Mouse (Mus musculus): ENCODE results near the gene Mxi1. TPM values are rescaled to one million over a fixed set of nuclear protein-coding genes. Genes with fewer than 3 reads are reported as not detected.

Mxi1 gene
- polyA plus RNA-seq, 1 experiment, result 17.5 TPM

GRCm38 (mm10) chr19:53299829-53300181 lies 10.5 kb upstream of the Mxi1 start:
- Histone ChIP-seq H3K4me3 (ENCODE audit: insufficient read depth, low read length) (no peak overlapping the region), H3K27ac (ENCODE audit: insufficient read depth, low read length) (no peak overlapping the region), H3K4me1 (ENCODE audit: control insufficient read depth, insufficient read depth, low read length) (no peaks in the 10 kb centered on the region)
- TF ChIP-seq CTCF (IDR thresholded peaks at IDR 0.05; ENCODE audit: borderline replicate concordance, insufficient read depth, low read length), result no peak
- TF ChIP-seq POLR2A (IDR thresholded peaks at IDR 0.05; ENCODE audit: low read depth, low read length), result no peak

DNA sequence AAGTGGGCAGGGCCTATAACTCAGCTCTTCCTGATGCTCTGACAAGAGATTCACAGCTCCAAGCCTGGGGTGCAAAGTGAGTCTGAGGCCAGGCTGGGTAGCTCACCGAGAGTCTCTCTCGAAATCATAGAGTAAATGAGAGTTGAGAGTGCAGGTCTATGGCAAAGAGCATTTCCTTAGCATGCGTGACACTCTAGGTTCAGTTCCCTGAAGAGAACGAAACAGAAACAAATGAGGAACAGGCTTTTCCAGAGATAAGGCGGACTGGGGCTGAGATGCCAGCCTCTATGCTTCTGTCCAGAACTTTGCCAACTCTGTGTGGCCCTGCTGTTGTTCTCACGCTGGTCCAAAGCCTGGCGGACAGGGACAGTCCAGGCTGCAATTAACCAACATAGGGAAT lies 6.9 kb upstream of the Mxi1 start:
- TF ChIP-seq POLR2A (IDR thresholded peaks at IDR 0.05; ENCODE audit: low read depth, low read length), result no peak
- no peak for TF ChIP-seq CTCF (IDR thresholded peaks at IDR 0.05; ENCODE audit: borderline replicate concordance, insufficient read depth, low read length)
- no peak overlapping the region for H3K4me3 ChIP-seq (ENCODE audit: insufficient read depth, low read length)
- no peaks in the 10 kb centered on the region for H3K4me1 ChIP-seq (ENCODE audit: control insufficient read depth, insufficient read depth, low read length)
- no peak overlapping the region for H3K27ac ChIP-seq (ENCODE audit: insufficient read depth, low read length)

GRCm38 (mm10) chr19:53305621-53306020 lies 4.7 kb upstream of the Mxi1 start:
- H3K4me3 ChIP-seq (ENCODE audit: insufficient read depth, low read length), result no peak overlapping the region
- no peak overlapping the region for H3K27ac ChIP-seq (ENCODE audit: insufficient read depth, low read length)
- H3K4me1 ChIP-seq (ENCODE audit: control insufficient read depth, insufficient read depth, low read length), result no peaks in the 10 kb centered on the region
- TF ChIP-seq CTCF (IDR thresholded peaks at IDR 0.05; ENCODE audit: borderline replicate concordance, insufficient read depth, low read length) (no peak), POLR2A (IDR thresholded peaks at IDR 0.05; ENCODE audit: low read depth, low read length) (no peak)

DNA sequence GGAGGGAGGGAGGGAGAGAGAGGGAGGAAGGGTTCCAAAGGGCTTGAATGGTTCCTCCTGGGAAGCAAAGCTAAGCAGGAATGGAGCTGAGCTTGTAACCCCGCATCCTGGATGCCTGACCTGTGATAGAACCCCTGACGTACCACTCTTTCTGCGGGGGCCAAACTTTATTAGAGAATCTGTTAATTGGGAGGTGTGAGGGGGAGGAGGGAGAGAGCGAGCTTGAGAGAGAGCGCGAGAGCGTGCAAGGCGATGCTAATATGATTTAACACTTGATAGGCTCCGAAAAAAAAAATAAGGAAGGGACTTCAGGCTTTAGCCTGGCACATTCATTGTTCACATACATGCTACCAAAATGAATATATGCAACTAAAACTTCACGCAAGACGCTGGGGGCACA lies 3.6 kb upstream of the Mxi1 start:
- no peak for TF ChIP-seq POLR2A (IDR thresholded peaks at IDR 0.05; ENCODE audit: low read depth, low read length)
- no peak for TF ChIP-seq CTCF (IDR thresholded peaks at IDR 0.05; ENCODE audit: borderline replicate concordance, insufficient read depth, low read length)
- no peaks in the 10 kb centered on the region for H3K4me1 ChIP-seq (ENCODE audit: control insufficient read depth, insufficient read depth, low read length)
- no peak overlapping the region for H3K27ac ChIP-seq (ENCODE audit: insufficient read depth, low read length)
- no peak overlapping the region for H3K4me3 ChIP-seq (ENCODE audit: insufficient read depth, low read length)

DNA sequence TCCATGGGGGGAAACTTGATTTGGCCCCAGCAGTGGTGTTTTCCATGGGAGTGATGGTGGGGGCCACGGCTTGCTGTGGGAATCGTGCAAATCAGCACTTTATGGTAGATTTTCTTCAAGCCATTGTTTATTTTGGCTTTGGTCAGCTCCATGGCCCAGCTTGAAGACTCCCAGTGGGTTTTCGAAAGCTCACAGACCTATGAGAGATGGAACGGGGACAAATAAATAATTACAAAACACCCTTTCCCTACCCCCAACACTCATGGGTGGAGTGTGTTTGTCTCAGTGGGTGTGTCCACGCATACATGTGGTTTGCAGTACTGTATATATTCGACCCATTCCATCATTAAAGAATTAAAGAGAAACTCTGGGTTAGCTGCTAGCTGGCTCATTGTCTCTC lies 3.1 kb upstream of the Mxi1 start:
- Histone ChIP-seq H3K4me1 (ENCODE audit: control insufficient read depth, insufficient read depth, low read length) (no peaks in the 10 kb centered on the region), H3K4me3 (ENCODE audit: insufficient read depth, low read length) (no peak overlapping the region), H3K27ac (ENCODE audit: insufficient read depth, low read length) (no peak overlapping the region)
- TF ChIP-seq CTCF (IDR thresholded peaks at IDR 0.05; ENCODE audit: borderline replicate concordance, insufficient read depth, low read length), result no peak
- TF ChIP-seq POLR2A (IDR thresholded peaks at IDR 0.05; ENCODE audit: low read depth, low read length), result no peak

DNA sequence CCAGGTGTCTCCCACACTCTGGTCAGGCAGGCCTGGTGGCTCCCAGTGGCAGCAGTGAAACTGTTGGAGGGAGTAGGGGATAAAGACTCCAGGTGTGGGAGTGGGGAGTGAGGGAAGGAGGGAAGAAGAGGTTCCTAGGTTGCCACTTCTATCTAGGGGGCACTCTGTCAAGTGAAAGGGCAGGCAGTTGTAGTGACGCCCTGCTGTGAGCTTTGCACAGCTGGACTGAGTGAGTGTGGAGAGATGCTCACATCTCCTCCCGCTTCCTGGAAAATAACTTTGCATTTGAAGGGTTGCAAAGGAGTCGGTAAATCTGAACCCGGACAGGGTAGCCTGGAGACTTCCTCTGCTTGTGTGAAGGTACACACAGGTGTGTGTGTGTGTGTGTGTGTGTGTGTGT lies 687 bp upstream of the Mxi1 start:
- no peak for TF ChIP-seq CTCF (IDR thresholded peaks at IDR 0.05; ENCODE audit: borderline replicate concordance, insufficient read depth, low read length)
- no peak for TF ChIP-seq POLR2A (IDR thresholded peaks at IDR 0.05; ENCODE audit: low read depth, low read length)
- Histone ChIP-seq H3K27ac (ENCODE audit: insufficient read depth, low read length) (no peak overlapping the region), H3K4me3 (ENCODE audit: insufficient read depth, low read length) (no peak overlapping the region), H3K4me1 (ENCODE audit: control insufficient read depth, insufficient read depth, low read length) (0 out of 2 replicates have a peak, but pooled peaks cover under 1% of the 10 kb centered on the region)

- peak overlapping the region; percentile 3; the same call in 1 of the 2 replicates for H3K27ac ChIP-seq (ENCODE audit: insufficient read depth, low read length)
- TF ChIP-seq POLR2A (IDR thresholded peaks at IDR 0.05; ENCODE audit: low read depth, low read length), result peak; percentile 22; the same call in 1 of the 2 replicates
- TF ChIP-seq CTCF (IDR thresholded peaks at IDR 0.05; ENCODE audit: borderline replicate concordance, insufficient read depth, low read length), result no peak
- H3K4me3 ChIP-seq (ENCODE audit: insufficient read depth, low read length), result peak overlapping the region; percentile 67
- H3K4me1 ChIP-seq (ENCODE audit: control insufficient read depth, insufficient read depth, low read length), result peaks cover 2% of the 10 kb centered on the region; the same call in 1 of the 2 replicates
These were observed 629 bp downstream of the Mxi1 start for GRCm38 (mm10) chr19:53310771-53311523.

DNA sequence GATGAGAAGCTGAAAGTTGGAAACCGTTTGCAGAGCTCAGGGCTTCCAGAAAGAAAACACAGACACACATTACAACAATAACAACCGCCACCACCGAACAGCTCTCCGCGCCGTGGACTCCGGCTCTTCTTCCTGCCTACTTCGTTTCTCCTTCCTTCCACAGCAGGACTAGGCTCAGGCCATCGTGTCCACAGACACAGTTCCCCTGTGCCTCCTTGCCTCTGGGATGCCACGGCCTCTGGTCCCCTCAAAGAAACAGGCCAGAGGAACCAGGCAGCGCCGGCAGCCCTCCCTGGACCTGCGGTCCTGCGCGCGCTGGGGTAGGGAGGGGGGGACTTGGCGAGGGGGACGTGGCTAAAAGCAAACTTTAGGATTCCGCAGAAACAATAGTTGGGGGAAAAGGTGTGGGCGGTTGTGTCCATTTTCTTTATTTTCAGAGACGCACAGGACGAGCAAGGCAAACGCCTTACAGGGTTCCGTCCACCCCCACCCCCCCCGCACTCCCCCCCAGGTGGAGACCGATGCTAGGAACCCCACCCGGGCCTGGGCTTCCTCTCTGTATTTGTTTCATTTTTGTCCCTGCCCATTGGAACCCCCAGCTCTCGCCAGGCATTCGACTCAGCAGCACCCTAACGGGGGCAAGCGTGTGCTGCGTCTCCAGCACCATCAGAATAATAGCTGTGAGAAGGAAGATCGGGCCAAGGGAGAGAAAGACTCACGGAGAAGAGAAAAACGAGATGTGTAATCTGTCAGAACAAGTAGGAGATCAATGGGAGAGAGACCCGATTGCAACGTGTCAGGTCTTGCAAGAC lies 1.4 kb downstream of the Mxi1 start:
- TF ChIP-seq POLR2A (IDR thresholded peaks at IDR 0.05; ENCODE audit: low read depth, low read length) (peak; percentile 39; the same call in 1 of the 2 replicates), CTCF (IDR thresholded peaks at IDR 0.05; ENCODE audit: borderline replicate concordance, insufficient read depth, low read length) (no peak)
- Histone ChIP-seq H3K4me1 (ENCODE audit: control insufficient read depth, insufficient read depth, low read length) (peaks cover 2% of the 10 kb centered on the region; the same call in 1 of the 2 replicates), H3K27ac (ENCODE audit: insufficient read depth, low read length) (peak overlapping the region; percentile 55), H3K4me3 (ENCODE audit: insufficient read depth, low read length) (peak overlapping the region; percentile 67)

DNA sequence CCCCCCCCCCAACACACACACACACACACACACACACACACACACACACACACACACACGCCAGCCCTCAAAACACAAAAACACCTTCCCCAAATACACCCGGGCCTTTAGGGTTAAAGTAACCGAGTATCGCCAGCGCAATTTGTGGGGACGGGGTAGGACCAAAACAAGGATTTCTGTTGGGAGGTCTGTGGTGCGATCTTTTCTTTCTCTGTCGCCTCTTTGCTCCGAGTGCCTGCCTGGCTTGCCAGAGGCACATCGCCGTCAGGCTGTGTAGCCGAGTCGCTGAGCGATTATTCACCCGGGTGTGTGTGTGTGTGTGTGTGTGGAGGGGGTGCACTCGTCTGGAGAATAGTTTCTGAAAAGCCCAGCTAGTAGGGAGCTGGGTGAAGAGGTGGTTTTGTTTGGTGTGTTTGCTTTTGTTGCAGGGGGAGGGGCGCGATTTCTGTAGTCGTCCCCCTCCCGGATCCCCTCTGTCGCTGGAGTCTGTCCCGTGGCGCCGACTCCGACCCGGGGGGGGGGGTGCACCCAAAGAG lies 2.1 kb downstream of the Mxi1 start:
- peak overlapping the region; percentile 55 for H3K27ac ChIP-seq (ENCODE audit: insufficient read depth, low read length)
- no peak for TF ChIP-seq CTCF (IDR thresholded peaks at IDR 0.05; ENCODE audit: borderline replicate concordance, insufficient read depth, low read length)
- TF ChIP-seq POLR2A (IDR thresholded peaks at IDR 0.05; ENCODE audit: low read depth, low read length), result peak; percentile 56; the same call in 1 of the 2 replicates

More for the DNA sequence above, 2.1 kb downstream of the Mxi1 start:
- Histone ChIP-seq H3K4me3 (ENCODE audit: insufficient read depth, low read length) (peak overlapping the region; percentile 67), H3K4me1 (ENCODE audit: control insufficient read depth, insufficient read depth, low read length) (peaks cover 2% of the 10 kb centered on the region; the same call in 1 of the 2 replicates)
